Mouse (Mus musculus) embryo, embryonic 11.5 days (tissue): ENCODE results near the gene Rit1.
"Not testable (repeated sequence)": the region's sequence is repeated elsewhere in the genome, so short reads cannot be mapped to it uniquely, and the experiment has no call there.

Source experiments
- DNase-seq: peaks from one replicate; pipeline ENCODE4 v3.0.0-alpha.2; 2012; ENCODE audit warnings: low read depth, low spot score

The Rit1 gene

DNA sequence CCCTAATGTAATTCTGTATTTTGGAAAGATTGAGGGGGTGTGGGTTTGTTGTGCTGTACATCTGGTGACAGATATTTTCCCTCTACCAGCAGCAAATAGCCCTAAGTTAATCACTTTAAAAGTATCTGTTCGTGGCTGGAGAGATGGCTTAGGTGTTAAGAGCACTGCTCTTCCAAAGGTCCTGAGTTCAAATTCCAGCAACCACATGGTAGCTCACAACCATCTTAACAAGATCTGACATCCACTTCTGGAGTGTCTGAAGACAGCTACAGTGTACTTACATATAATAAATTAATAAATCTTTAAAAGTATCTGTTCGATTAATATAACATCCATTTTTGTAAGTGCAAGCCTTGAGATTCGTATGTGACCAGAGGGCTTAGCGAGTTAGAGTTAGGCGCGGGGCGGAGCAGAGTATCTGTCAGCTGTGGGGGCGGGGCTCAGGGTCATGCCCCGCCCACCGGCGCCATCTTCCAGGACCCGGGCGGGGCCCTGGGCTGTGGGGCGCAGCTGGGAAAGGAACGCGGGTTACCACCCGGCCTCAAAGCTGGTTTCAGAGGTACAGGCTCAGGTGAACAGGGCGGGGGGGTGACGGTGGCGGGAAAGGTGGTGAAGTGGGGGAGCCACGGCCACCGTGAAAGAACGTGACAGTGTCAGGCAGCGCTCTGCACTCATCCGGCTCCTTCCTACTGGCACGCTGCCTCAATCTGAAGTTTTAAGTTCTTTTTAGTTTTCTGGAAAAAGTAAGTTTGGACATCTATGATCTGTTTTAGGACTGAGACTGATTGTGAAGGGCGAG, at the start of gene Rit1:
TSS of gene Rit1 (plus strand) at position 440 of the 799 bp plus-strand sequence.
- DNase-seq = peak; percentile 64

DNA sequence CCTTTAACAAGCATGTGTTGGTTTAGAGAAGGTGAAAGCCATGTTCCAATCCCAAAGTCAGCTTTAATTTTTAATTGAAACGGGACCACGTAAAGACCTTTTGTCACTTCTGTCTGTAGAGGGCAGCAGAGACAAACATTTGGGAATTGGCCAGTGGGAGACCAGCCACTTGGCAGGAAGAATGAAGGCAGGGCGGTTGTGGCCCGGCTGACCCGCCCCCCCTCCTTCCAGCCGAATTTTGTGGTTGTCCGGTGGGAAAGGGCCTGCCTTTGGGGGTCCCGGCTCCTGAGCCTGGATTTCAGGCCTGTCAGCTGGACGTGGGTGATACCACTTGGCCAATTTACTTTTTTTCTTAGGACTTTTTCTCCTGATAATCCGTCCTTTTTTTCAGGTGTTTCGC, 39.2 kb upstream of the Rit1 start:
- peak; percentile 80 for DNase-seq

DNA sequence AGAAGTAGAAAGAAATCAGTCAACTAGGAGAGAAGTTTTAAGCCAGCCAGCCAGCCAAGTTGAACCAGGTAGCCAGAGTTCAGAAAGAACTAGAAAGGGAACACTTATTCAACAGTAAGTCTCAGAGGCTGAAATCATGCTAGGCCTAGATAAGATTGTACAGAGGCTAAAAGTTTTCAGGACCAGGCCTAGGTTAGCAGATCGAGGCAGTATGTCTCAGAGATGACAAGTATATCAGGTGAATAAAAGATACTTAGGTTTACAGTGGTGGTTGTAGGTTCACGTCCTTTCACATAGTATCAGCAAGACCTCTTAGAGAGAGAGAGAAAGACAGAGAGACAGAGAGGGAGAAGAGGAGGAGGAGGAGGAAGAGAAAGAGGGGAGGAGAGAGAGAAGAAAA, 32.8 kb upstream of the Rit1 start:
- no peak for DNase-seq

DNA sequence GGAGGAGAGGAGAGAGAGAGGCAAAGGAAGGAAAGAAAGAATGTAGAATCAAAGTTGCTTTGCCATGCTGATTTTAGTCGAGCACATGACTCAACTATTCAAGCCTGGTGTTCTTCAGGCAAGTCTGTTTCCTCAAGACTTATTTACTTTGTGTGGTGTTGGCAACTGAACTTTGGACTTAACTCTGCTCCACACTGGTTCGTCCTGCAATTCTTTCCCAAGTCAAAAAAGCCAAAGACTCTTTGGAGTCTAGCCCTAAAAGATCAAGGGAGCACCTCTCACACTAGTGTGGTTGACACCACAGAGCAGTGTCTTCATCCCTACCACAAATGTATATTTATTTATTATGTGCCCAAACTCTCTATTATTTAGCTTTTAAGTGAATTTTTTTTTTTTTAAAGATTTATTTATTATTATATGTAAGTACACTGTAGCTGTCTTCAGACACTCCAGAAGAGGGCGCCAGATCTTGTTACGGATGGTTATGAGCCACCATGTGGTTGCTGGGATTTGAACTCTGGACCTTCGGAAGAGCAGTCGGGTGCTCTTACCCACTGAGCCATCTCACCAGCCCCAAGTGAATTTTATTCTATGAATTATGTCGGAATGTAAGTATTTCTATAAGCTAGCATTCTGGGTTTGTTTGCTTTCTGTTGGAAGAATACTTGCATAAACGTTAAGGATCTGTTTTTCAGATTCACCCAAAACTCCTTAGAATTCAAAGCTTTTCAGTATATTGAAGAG, 32.2 kb upstream of the Rit1 start:
- DNase-seq = no peak

- DNase-seq = peak; percentile 98
These were observed 31.4 kb upstream of the Rit1 start, which contains the start of gene Khdc4 for GRCm38 (mm10) chr3:88684980-88685941. Gene Khdc4, plus strand, starts transcription at chr3:88685803.

DNA sequence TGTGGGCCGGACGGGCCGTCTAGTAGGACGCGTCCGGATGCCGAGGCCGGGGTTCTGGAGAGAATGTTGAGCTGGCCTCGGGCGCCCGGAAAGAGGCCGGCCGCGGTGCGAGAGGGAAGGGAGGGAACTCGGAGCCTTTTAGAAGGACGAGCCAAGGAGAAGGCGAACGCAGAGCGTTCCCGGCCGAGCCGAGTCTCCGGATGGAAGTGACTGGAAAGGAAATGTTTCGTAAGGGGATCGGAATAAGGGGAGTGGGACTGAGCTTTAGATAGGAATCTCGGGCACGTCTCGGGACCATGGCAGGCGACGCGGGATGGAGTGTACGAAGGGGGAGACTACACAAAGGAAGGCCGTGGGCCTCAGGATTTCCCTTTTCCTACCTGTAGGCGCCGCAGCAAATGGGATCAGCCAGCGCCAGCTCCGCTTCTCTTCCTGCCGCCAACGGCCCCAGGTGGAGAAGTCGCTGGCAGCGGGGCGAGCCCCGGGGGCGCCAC, 30.6 kb upstream of the Rit1 start:
- peak; percentile 41 for DNase-seq

- DNase-seq = no peak
These were observed 29.7 kb upstream of the Rit1 start for GRCm38 (mm10) chr3:88686734-88687611.

- DNase-seq = no peak
These were observed 27.6 kb upstream of the Rit1 start for GRCm38 (mm10) chr3:88689079-88689478.

DNA sequence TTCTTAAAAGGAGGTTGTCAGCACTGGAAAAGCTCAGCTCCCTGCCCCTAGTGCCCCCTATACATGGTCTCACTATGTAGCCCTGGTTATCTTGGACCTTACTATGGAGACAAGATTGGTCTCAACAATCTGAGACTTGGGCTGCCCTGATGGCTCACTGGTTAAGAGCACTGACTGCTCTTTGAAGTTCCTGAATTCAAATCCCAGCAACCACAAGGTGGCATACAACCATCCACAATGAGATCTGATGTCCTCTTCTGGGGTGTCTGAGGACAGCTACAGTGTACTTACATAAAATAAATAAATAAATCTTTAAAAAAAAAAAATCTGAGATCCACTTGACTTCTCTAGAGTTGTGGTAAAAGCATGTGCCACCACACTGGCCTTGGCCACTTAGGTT, 21.1 kb upstream of the Rit1 start:
- DNase-seq = no peak

- DNase-seq = no peak
These were observed 18.6 kb upstream of the Rit1 start for GRCm38 (mm10) chr3:88698051-88698450.

DNA sequence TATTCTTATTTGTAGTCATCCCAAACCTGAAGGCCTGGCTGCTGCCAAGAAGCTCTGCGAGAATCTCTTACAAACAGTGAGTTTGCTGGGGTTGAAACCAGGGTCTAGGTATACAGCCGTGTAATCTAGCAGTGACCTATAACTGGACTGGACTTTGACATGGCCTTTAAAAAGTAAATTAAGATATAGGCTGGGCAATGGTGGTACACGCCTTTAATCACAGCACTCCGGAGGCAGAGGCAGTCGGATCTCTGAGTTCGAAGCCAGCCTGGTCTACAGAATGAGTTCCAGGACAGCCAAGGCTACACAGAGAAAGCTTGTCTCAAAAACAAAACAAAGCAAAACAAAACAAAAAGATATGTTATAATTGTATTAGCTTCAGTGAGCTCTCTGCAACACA, 17.8 kb upstream of the Rit1 start:
- DNase-seq = no peak

DNA sequence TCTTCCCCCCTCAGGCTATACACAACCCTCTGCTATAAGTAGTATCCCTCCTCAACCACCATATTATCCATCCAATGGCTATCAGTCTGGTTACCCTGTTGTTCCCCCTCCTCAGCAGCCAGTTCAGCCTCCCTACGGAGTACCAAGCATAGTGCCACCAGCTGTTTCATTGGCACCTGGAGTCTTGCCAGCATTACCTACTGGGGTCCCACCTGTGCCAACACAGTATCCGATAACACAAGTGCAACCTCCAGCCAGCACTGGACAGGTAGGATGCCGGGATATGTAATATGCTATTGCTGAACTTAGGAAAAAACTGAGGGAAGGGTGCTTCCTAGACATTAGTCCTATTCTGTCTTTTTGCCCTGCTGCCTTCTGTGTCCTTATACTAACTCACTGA, 16.4 kb upstream of the Rit1 start:
- DNase-seq = no peak

GRCm38 (mm10) chr3:88701222-88701621, 15.4 kb upstream of the Rit1 start:
- no peak for DNase-seq

DNA sequence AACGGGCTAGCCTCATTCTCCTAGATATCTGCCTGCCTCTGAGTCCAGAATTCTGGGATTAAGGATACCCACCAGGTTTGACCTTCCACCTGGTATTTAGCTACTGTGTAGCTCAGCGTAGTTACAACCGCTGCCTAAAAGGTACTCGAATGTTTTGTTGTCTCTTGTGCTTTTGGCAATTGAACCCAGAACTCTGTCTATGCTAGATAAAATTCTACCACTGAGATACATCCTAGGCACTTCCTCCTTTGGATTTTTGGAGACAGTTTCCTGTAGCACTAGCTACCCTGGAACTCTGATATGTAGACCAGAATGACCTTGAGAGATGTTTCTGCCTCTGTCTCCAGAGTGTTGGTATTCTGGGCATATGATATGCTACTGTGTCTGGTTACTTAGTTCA, 2.9 kb upstream of the Rit1 start:
- no peak for DNase-seq

DNA sequence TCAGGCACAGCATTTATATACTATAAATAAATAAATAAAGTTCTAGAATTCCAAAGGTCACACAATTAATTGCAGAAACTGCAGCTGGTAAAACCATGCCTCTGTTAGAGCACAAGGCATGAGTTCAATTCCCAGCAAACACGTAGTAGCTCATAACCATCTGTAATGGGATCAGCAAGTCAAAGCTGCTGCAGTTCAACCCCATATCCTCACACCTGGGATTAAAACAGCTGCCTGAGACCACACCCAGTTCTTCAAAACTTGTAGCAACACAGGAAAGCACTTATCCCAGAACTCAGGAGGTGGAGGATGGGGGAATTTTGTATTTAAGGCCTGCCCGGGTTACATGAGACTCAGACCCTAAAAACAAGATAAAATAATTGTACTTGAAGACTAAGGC, 1.9 kb upstream of the Rit1 start:
- no peak for DNase-seq

- not testable (repeated sequence) for DNase-seq
These were observed 922 bp upstream of the Rit1 start for GRCm38 (mm10) chr3:88715716-88716115.

DNA sequence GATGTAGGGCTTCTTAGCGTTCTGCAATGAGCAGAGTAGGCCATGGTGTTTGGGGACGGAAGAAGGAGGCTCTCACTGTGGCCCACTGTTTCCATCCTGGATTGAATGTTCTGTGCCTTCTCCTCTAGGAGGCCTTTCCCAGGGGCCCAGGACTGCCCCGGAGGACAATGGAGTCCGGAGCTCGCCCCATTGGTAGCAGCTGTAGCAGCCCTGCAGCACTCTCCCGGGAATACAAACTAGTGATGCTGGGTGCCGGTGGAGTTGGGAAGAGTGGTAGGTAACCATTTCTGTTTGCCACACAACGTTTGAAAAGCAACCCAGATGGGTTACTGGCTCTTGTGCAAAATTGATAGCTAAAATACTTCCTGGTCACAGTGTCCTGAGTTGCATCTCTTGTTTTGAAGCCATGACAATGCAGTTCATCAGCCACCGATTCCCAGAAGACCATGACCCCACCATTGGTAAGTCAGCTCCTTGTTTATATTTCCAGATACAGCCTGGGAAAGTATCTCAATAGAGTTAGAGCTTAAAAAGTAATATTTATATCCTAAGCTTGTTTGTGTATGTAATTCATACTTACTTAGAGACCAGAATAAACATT, 660 bp downstream of the Rit1 start:
- DNase-seq = no peak

GRCm38 (mm10) chr3:88717831-88718230, 1.2 kb downstream of the Rit1 start:
- DNase-seq = no peak

- DNase-seq = no peak
These were observed 2.5 kb downstream of the Rit1 start for GRCm38 (mm10) chr3:88719098-88719497.

GRCm38 (mm10) chr3:88736556-88736955, 19.9 kb downstream of the Rit1 start:
- DNase-seq = no peak
